Mouse (Mus musculus): ENCODE data around the gene Ripor1. TPM values are rescaled to one million over a fixed set of nuclear protein-coding genes. Genes with fewer than 3 reads are reported as not detected.
"Not testable (repeated sequence)": the region's sequence is repeated elsewhere in the genome, so short reads cannot be mapped to it uniquely, and the experiment has no call there.

The Ripor1 gene
- polyA plus RNA-seq, 1 experiment from 2014 or later: 13.1 TPM

GRCm38 (mm10) chr8:105596362-105597034 lies 8.6 kb upstream of the Ripor1 start:
- DNase-seq (ENCODE audit: low spot score): peak; percentile 78
- H3K4me2 ChIP-seq (ENCODE audit: low read depth, severe bottlenecking): no peak overlapping the region
- WGBS: 5% methylated on average over 14 of the region's 14 CpGs
- no peaks in the 10 kb centered on the region; the same call in 1 of the 2 replicates for H3K36me3 ChIP-seq (ENCODE audit: control insufficient read depth, insufficient read depth, low read length)
- ATAC-seq (ENCODE audit: insufficient number of reproducible peaks, low FRiP score, low TSS enrichment, low read depth): peak; percentile 33; the same call in 1 of the 2 replicates
- no peaks in the 10 kb centered on the region for H3K27me3 ChIP-seq (ENCODE audit: control insufficient read depth, insufficient read depth, low read length)
- H3K4me1 ChIP-seq (ENCODE audit: control insufficient read depth, insufficient read depth, low read length): 0 out of 2 replicates have a peak, but pooled peaks cover 8% of the 10 kb centered on the region
- no peaks in the 10 kb centered on the region for H3K9me3 ChIP-seq (ENCODE audit: control insufficient read depth, low read length)
- no peak overlapping the region for H3K9ac ChIP-seq (ENCODE audit: low read length)
- no peak overlapping the region for H3K4me3 ChIP-seq (ENCODE audit: low read depth, low read length)
- no peak overlapping the region for H3K27ac ChIP-seq (replicated peaks; ENCODE audit: low read depth, low read length)

- Histone ChIP-seq H3K4me1 (ENCODE audit: control insufficient read depth, insufficient read depth, low read length) (0 out of 2 replicates have a peak, but pooled peaks cover 5% of the 10 kb centered on the region), H3K27ac (replicated peaks; ENCODE audit: low read depth, low read length) (no peak overlapping the region), H3K9me3 (ENCODE audit: control insufficient read depth, low read length) (no peaks in the 10 kb centered on the region), H3K27me3 (ENCODE audit: control insufficient read depth, insufficient read depth, low read length) (no peaks in the 10 kb centered on the region), H3K9ac (ENCODE audit: low read length) (no peak overlapping the region), H3K4me3 (ENCODE audit: low read depth, low read length) (no peak overlapping the region), H3K4me2 (ENCODE audit: low read depth, severe bottlenecking) (no peak overlapping the region), H3K36me3 (ENCODE audit: control insufficient read depth, insufficient read depth, low read length) (no peaks in the 10 kb centered on the region; the same call in 1 of the 2 replicates)
- no peak for DNase-seq (ENCODE audit: low spot score)
- no peak for ATAC-seq (ENCODE audit: insufficient number of reproducible peaks, low FRiP score, low TSS enrichment, low read depth)
- WGBS: 83% methylated on average over 6 of the region's 6 CpGs
These were observed 6.3 kb upstream of the Ripor1 start for GRCm38 (mm10) chr8:105598777-105599176.

- WGBS: 82% methylated on average over 5 of the region's 5 CpGs
These were observed 3.8 kb upstream of the Ripor1 start for GRCm38 (mm10) chr8:105601301-105601700.

DNA sequence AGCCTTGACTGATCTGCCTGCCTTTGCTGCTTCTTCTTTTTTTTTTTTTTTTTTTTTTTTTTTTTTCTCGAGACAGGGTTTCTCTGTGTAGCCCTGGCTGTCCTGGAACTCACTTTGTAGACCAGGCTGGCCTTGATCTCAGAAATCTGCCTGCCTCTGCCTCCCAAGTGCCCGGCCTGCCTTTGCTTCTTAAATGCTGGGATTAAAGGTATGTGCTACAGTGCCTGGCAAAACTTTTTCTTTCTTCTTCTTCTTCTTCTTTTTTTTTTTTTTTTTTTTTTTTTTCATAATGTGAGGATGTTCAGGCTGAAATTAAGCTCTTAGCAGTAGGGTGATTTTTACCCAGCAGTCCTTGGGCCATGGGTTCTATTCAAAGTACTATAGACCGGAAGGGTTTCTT lies 2.5 kb upstream of the Ripor1 start:
- H3K4me3 ChIP-seq (ENCODE audit: low read depth, low read length); H3K9ac ChIP-seq (ENCODE audit: low read length); H3K36me3 ChIP-seq (ENCODE audit: control insufficient read depth, insufficient read depth, low read length); ATAC-seq (ENCODE audit: insufficient number of reproducible peaks, low FRiP score, low TSS enrichment, low read depth); DNase-seq (ENCODE audit: low spot score); H3K27me3 ChIP-seq (ENCODE audit: control insufficient read depth, insufficient read depth, low read length); H3K27ac ChIP-seq (replicated peaks; ENCODE audit: low read depth, low read length); H3K9me3 ChIP-seq (ENCODE audit: control insufficient read depth, low read length); H3K4me2 ChIP-seq (ENCODE audit: low read depth, severe bottlenecking): not testable (repeated sequence)
- peaks cover 18% of the 10 kb centered on the region for H3K4me1 ChIP-seq (ENCODE audit: control insufficient read depth, insufficient read depth, low read length)
- 78% methylated on average over 3 of the region's 3 CpGs for WGBS

More at GRCm38 (mm10) chr8:105601301-105601700, 3.8 kb upstream of the Ripor1 start:
- Histone ChIP-seq H3K27ac (replicated peaks; ENCODE audit: low read depth, low read length) (no peak overlapping the region), H3K4me1 (ENCODE audit: control insufficient read depth, insufficient read depth, low read length) (peaks cover 11% of the 10 kb centered on the region), H3K4me3 (ENCODE audit: low read depth, low read length) (no peak overlapping the region), H3K4me2 (ENCODE audit: low read depth, severe bottlenecking) (no peak overlapping the region), H3K9ac (ENCODE audit: low read length) (no peak overlapping the region), H3K36me3 (ENCODE audit: control insufficient read depth, insufficient read depth, low read length) (no peaks in the 10 kb centered on the region; the same call in 1 of the 2 replicates), H3K9me3 (ENCODE audit: control insufficient read depth, low read length) (no peaks in the 10 kb centered on the region), H3K27me3 (ENCODE audit: control insufficient read depth, insufficient read depth, low read length) (no peaks in the 10 kb centered on the region)
- ATAC-seq (ENCODE audit: insufficient number of reproducible peaks, low FRiP score, low TSS enrichment, low read depth) (no peak), DNase-seq (ENCODE audit: low spot score) (no peak)

GRCm38 (mm10) chr8:105605491-105606188 lies 585 bp downstream of the Ripor1 start:
- peak; percentile 14; the same call in 1 of the 2 replicates for ATAC-seq (ENCODE audit: insufficient number of reproducible peaks, low FRiP score, low TSS enrichment, low read depth)
- Histone ChIP-seq H3K27ac (replicated peaks; ENCODE audit: low read depth, low read length) (peak overlapping the region; percentile 58), H3K9ac (ENCODE audit: low read length) (peak overlapping the region; percentile 83), H3K36me3 (ENCODE audit: control insufficient read depth, insufficient read depth, low read length) (no peaks in the 10 kb centered on the region; the same call in 1 of the 2 replicates), H3K4me1 (ENCODE audit: control insufficient read depth, insufficient read depth, low read length) (peaks cover 18% of the 10 kb centered on the region), H3K4me2 (ENCODE audit: low read depth, severe bottlenecking) (peak overlapping the region; percentile 93), H3K27me3 (ENCODE audit: control insufficient read depth, insufficient read depth, low read length) (no peaks in the 10 kb centered on the region), H3K9me3 (ENCODE audit: control insufficient read depth, low read length) (no peaks in the 10 kb centered on the region), H3K4me3 (ENCODE audit: low read depth, low read length) (peak overlapping the region; percentile 70)
- peak; percentile 56 for DNase-seq (ENCODE audit: low spot score)
- WGBS: 2% methylated on average over 32 of the region's 39 CpGs

GRCm38 (mm10) chr8:105606189-105607023 lies 1.4 kb downstream of the Ripor1 start:
- peaks cover 18% of the 10 kb centered on the region for H3K4me1 ChIP-seq (ENCODE audit: control insufficient read depth, insufficient read depth, low read length)

GRCm38 (mm10) chr8:105607062-105607461 lies 2.0 kb downstream of the Ripor1 start:
- no peak for DNase-seq (ENCODE audit: low spot score)
- H3K9ac ChIP-seq (ENCODE audit: low read length): peak overlapping the region; percentile 17; the same call in 1 of the 2 replicates

More at GRCm38 (mm10) chr8:105606189-105607023, 1.4 kb downstream of the Ripor1 start:
- Histone ChIP-seq H3K27ac (replicated peaks; ENCODE audit: low read depth, low read length) (no peak overlapping the region; the same call in 1 of the 2 replicates), H3K36me3 (ENCODE audit: control insufficient read depth, insufficient read depth, low read length) (no peaks in the 10 kb centered on the region; the same call in 1 of the 2 replicates), H3K4me2 (ENCODE audit: low read depth, severe bottlenecking) (peak overlapping the region; percentile 93), H3K4me3 (ENCODE audit: low read depth, low read length) (peak overlapping the region; percentile 70), H3K27me3 (ENCODE audit: control insufficient read depth, insufficient read depth, low read length) (no peaks in the 10 kb centered on the region), H3K9ac (ENCODE audit: low read length) (peak overlapping the region; percentile 83), H3K9me3 (ENCODE audit: control insufficient read depth, low read length) (no peaks in the 10 kb centered on the region)
- DNase-seq (ENCODE audit: low spot score) (peak; percentile 89), ATAC-seq (ENCODE audit: insufficient number of reproducible peaks, low FRiP score, low TSS enrichment, low read depth) (peak; percentile 51)
- 2% methylated on average over 30 of the region's 30 CpGs for whole genome bisulfite sequencing

GRCm38 (mm10) chr8:105607684-105608083 lies 2.6 kb downstream of the Ripor1 start:
- Histone ChIP-seq H3K4me1 (ENCODE audit: control insufficient read depth, insufficient read depth, low read length) (peaks cover 18% of the 10 kb centered on the region), H3K4me2 (ENCODE audit: low read depth, severe bottlenecking) (no peak overlapping the region), H3K4me3 (ENCODE audit: low read depth, low read length) (no peak overlapping the region), H3K36me3 (ENCODE audit: control insufficient read depth, insufficient read depth, low read length) (no peaks in the 10 kb centered on the region), H3K27me3 (ENCODE audit: control insufficient read depth, insufficient read depth, low read length) (peaks cover 7% of the 10 kb centered on the region), H3K9me3 (ENCODE audit: control insufficient read depth, low read length) (no peaks in the 10 kb centered on the region), H3K9ac (ENCODE audit: low read length) (no peak overlapping the region), H3K27ac (replicated peaks; ENCODE audit: low read depth, low read length) (no peak overlapping the region)
- 32% methylated on average over 4 of the region's 4 CpGs for WGBS
- ATAC-seq (ENCODE audit: insufficient number of reproducible peaks, low FRiP score, low TSS enrichment, low read depth): no peak
- DNase-seq (ENCODE audit: low spot score): peak; percentile 52

More at GRCm38 (mm10) chr8:105607062-105607461, 2.0 kb downstream of the Ripor1 start:
- Histone ChIP-seq H3K4me3 (ENCODE audit: low read depth, low read length) (peak overlapping the region; percentile 70), H3K4me2 (ENCODE audit: low read depth, severe bottlenecking) (peak overlapping the region; percentile 93), H3K4me1 (ENCODE audit: control insufficient read depth, insufficient read depth, low read length) (peaks cover 18% of the 10 kb centered on the region), H3K27me3 (ENCODE audit: control insufficient read depth, insufficient read depth, low read length) (peaks cover 2% of the 10 kb centered on the region; the same call in 1 of the 2 replicates), H3K36me3 (ENCODE audit: control insufficient read depth, insufficient read depth, low read length) (no peaks in the 10 kb centered on the region), H3K27ac (replicated peaks; ENCODE audit: low read depth, low read length) (no peak overlapping the region), H3K9me3 (ENCODE audit: control insufficient read depth, low read length) (no peaks in the 10 kb centered on the region)
- no peak for ATAC-seq (ENCODE audit: insufficient number of reproducible peaks, low FRiP score, low TSS enrichment, low read depth)
- 6% methylated on average over 10 of the region's 10 CpGs for WGBS
